Mouse (Mus musculus) CD4-positive, CD25-positive, alpha-beta regulatory T cell, adult 9 weeks (primary cell): ENCODE data around the gene Ankrd13b. TPM values are rescaled to one million over a fixed set of nuclear protein-coding genes. Genes with fewer than 3 reads are reported as not detected.

ENCODE experiments used
- polyA plus RNA-seq: library from polyadenylated mRNA; unstranded; fragments of 100-300 nt; shearing (Covaris generic); gene quantifications from one replicate; pipeline ENCODE4 v1.2.1, GENCODE M21; 2017

Gene Ankrd13b
- 0.76 TPM for polyA plus RNA-seq

DNA sequence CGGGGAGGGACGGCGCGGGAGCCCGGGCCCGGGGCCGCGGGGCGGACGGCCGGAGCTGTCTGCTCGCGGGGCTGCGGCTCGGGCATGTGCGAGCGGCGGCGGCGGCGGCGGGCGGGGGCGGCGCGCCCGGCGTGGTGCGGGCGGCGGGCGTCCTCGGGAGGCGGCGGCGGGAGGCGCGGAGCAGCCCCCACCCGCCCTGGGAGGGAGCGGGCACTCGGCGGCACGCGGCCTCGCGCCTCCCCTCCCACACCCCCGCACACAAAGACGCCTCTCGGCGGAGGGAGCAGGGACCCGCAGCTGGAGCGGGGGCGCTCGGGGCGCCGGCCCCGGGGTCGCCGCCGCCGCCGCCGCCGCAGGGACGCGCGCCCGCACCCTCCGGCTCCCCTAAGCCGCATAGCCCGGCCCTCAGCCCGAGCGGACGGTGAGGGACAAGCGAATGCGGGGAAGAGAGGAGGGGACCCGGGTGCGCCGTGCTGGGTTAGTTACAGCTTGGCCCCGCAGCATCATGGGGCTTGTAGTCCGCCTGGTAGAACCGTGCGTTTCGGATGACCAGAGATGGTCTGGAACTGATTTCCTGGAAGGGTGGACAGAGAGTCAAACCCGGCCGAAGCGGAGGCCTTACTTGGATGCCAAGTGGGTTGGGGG is at the start of gene Ankrd13b:
Gene Ankrd13b (minus strand): TSS at position 88 of the 645 bp plus-strand sequence.

DNA sequence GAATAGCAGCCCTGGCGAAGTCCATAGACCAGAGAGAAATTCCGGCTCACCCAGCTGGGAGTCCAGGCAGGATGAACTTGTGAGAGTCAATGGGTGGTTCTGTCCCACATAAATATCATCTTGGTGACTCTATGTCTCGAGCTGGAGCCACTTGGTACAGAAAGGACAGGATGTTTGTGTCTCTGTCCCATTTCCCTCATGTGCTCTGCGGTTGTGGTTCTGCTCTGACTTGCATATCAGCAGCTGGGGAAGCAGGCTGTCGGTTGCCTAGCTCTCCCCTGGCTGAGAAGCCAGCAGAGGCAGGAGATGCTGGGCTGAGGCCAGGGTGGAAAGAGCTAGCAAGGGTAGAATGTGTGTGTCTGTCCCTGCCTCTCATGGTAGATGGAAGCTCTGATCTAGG is 29.6 kb upstream of the Ankrd13b start, which contains the start of gene Gm10392:
Gene Gm10392 (minus strand): TSS at position 156 of the 400 bp plus-strand sequence.

DNA sequence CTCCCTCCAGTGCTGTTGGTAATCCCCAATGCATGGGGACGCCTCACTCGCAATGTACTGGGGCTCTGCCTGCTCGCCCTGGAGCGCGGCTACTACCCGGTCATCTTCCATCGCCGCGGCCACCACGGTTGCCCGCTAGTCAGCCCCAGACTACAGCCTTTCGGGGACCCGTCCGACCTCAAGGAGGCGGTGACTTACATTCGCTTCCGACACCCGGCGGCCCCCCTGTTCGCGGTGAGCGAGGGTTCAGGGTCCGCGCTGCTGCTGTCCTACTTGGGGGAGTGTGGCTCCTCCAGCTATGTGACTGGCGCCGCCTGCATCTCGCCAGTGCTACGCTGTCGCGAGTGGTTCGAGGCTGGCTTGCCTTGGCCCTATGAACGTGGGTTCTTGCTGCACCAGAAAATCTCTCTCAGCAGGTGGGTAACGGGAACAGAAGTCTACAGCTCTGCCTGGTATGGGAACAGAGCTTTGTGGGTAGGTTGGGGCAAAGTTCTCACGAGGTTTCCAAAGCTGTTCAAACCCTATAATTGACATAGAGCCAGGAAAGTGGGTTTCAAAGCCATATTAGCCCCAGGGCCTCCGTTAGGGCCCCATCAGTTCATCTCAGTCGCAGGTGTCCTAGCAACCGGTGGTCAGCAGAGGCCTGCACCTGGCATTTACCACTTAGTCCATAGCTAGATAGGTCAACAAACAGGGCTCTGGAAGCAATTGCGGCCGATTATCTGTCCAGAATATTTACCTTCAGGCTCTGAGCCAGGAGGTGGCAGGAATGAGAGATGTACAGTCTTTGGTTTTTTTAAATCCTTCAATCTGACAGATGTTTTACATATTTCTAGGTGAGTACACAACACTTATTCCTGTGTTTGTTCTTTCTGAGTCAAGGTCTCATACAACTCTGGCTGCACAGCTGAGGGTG is 26.4 kb upstream of the Ankrd13b start, which contains the start of gene Trp53i13:
Gene Trp53i13 (minus strand): TSS at position 344 of the 916 bp plus-strand sequence.

DNA sequence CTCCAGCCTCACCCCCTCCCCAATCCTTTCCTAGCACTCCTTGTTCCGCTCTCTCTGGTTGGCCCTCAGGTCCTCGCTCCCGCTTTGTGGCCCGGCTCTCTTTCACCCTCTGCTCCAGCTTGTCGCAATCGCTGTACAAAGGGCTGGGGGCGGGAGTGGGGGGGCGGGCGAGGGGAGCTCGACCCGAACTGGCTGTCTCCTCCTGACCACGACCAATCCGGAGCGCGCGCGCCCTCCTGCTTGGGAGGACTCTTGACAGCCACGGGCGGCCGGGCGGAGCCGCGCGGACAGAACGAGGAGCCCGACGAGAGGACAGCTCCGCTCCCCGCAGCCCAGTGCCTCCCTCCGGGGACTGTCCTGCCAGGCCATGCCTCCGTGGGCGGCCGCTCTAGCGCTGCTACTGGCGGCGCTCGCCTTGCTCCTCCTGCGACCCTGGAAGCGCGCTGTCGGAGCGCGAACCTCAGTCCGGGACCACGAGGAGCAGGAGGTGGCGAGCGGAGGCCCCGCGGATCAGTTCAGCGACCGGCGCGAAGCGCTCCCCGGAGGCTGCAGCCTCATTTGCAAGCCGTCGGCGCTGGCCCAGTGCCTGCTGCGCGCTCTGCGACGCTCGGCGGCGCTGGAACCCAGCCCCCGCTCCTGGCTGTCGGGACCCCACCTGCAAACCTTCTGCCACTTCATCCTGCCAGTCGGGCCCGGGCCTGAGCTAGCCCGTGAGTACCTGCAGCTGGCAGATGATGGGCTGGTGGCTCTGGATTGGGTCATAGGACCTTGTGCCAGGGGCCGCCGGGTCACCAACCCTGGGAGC is 25.6 kb upstream of the Ankrd13b start, which contains the start of gene Abhd15:
Gene Abhd15 (plus strand): TSS at position 290 of the 805 bp plus-strand sequence.

DNA sequence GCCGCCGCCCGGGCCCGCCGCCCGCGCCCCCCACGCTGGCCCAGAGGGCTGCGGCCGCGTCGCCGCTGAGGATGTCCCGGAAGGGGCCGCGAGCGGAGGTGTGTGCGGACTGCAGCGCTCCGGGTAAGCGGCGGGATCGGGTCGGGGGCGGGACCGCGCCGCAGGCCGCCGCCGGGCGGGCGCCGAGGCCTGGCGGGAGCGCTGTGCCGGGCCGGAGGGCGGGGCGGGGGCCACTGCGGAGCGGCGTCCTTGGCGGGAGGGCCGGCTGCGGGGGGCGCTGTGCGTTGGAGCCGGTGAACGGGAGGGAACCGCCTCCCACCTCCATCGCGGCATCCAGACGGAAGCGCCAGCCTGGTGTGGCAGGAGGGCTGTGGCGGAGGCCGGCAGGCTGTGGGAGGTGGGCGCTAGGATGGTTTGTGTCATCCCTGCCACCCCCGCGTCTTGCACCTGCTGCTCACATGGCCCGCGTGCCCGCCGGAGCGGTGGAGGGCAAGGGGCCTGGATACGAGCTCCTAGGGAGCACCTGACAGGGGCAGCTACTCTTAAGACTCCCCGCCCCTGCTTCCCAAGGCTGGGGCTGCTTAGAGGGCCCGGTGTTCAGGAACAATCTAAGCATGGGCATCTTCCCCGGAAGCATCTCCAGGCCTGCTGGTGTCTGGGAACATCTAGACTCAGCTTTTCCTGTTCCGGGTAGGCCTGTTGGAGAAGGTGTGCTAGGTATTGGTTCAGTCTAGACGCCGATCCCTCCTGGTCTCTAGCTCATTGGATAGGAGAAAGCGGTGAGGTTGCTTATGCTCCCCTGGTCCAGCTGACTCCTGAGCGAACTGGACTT is 4.2 kb upstream of the Ankrd13b start, which contains the start of gene Git1:
Gene Git1 (plus strand): TSS at position 51 of the 832 bp plus-strand sequence.

DNA sequence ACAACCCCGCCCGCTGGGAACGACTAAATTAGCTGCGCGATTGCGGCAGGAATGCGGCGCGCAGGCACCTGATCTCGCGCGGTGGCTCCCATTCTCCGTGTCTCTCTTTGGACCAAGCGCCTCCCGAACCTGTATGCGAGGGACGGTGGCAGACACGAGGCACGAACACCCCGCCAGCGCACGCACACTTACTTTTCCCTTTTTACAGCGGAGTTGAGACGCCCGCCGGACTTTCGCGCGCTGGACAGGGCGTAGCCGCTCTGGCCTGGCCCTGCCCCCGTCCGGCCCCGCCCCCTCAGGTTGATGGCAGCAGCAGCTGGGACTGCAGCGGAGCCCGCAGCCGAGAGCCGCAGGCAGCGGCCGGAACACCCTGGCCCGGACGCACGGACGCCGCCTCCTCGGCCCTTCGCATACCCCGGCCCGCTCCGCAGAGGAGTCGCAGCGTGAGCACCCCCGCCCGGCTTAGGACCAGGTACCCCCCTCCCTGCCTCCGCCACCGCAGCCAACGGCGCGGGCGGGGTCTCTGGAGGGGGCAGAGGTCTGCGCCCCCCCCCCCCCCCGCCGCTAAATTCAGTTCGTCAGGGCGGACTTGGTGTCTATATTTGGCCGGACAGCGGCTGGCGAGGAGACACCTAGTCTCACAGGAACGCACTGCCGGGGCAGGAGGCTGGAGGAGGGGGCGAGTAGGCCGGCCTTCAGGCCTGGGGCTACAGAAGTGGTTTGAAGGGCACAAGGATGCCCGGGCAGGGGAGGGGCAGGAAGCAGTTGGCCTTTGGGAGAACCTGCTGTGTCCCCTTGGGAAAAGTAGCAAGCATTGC is 27.0 kb downstream of the Ankrd13b start, which contains the start of gene Coro6:
Gene Coro6 (plus strand): TSS at position 129 of the 818 bp plus-strand sequence.

Other genes with a start within 250 kb of the Ankrd13b start
- gene Coro6, start 27.3 kb downstream of the Ankrd13b start, polyA plus RNA-seq: not detected
- 6.9 TPM for gene Git1, start 3.9 kb upstream of the Ankrd13b start, polyA plus RNA-seq
- 1.9 TPM for gene Abhd15, start 25.4 kb upstream of the Ankrd13b start, polyA plus RNA-seq
- 17.0 TPM for gene Trp53i13, start 26.3 kb upstream of the Ankrd13b start, polyA plus RNA-seq
- 0.73 TPM for gene Gm10392, start 29.5 kb upstream of the Ankrd13b start, polyA plus RNA-seq
- 7.1 TPM for gene Taok1, start 118.1 kb upstream of the Ankrd13b start, polyA plus RNA-seq
- 83.4 TPM for gene Nufip2, start 196.5 kb upstream of the Ankrd13b start, polyA plus RNA-seq
- 0.20 TPM for gene Cryba1, start 235.6 kb upstream of the Ankrd13b start, polyA plus RNA-seq